Mouse (Mus musculus) megakaryocyte-erythroid progenitor cell, adult 5 weeks (primary cell): ENCODE data around the gene Ranbp2. TPM values are rescaled to one million over a fixed set of nuclear protein-coding genes. Genes with fewer than 3 reads are reported as not detected.

ENCODE experiments used
- polyA plus RNA-seq: library from polyadenylated mRNA; stranded (reverse); fragments of >175 nt; gene quantifications from 2 replicates; pipeline ENCODE4 v1.2.3, GENCODE M21; 2012

Gene Ranbp2
- polyA plus RNA-seq, result 4.8 and 7.3 TPM in 2 replicates

DNA sequence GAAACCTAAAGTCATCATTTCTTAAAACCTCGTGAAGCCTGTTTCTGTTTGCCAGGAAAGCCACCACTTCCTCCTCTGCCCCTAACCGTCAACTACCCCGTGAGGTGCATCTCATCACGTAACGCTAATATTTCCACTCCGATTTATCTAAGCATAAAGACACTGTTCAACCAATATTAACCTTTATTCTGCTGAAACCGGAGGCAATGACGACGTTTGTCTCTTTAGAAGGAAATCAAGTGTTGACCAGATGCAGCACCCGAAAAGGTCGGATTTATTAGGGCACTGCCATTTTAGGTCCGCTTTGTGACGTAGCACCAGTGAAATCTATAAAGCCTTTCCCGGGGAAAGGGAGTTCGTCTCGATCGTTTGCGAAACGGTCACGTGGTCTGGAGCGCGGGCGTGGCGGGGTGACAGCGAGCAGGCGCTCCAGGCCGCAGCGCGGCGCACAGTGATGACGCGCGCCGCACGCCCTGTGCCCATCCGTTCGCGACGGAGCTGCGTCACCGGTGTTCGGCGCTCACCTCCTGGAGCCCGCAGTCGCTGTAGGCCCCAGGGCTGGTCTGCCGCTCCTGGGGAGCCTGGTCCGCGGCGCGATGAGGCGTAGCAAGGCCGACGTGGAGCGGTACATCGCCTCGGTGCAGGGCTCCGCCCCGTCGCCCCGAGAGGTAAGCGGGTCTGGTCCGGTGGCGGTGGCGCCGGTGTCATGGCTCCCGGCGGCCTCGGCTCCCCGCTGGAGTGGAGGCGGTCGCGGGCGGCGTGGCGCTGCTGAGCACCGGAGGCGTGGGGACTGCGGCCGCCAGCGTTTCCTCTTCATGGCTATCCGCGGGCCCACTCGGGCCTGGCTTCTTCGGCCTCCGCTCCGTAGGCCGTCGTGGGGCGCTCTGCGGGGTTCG lies at the start of gene Ranbp2:
Gene Ranbp2, plus strand, starts transcription at position 537 of the 896 bp plus-strand sequence.

DNA sequence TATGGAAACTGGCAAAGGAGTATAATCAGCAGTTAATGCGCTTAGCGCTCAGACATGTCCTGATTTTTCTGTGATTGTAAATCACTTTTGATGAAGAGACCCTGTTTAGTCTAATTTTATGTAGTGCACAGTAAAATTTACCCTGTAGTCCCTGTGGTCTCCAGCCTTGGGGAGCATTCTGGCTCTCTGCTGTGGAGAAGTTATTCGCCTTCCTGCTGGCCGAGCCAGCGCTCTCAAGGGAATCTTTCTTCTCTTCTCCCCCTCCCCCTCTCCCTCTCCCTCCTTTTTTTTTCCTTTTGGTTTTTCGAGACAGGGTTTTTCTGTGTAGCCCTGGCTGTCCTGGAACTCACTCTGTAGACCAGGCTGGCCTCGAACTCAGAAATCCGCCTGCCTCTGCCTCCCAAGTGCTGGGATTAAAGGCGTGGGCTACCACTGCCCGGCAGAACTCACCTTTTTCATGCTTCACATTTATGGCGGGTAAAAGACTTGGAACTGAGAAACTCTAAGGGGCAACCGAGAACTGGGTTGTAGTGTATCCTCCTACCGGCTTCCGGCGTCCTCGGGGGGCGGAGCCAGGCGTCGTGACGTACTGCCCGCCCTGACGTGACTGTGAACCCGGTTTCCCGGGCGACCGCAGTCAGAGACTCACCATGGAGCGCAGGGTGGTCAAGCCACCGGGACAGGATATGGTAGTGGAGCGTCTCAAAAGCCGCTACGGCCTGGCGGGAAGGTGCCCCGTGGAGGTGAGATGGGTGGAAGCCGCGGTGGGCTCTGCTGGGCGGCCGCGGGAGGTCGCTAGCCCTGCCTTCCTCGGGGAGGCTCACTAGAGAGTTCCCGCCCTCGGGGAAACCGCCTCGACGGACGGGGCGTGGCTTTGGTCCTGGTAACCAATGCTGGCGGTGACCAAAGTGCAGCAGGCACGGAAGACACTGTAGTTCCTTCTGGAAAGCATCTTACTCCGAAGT lies 50.9 kb downstream of the Ranbp2 start, which contains the start of gene Ccdc138:
Gene Ccdc138, plus strand, starts transcription at position 629 of the 965 bp plus-strand sequence.

Other genes starting within 250 kb of the Ranbp2 start
- not detected in 2 replicates for gene AW822073, start 222.0 kb upstream of the Ranbp2 start, polyA plus RNA-seq
- 0.03 TPM in 1 of 2 replicates, not detected in the other for gene Duxf3, start 214.2 kb upstream of the Ranbp2 start, polyA plus RNA-seq
- gene Gm4981, start 210.2 kb upstream of the Ranbp2 start, polyA plus RNA-seq, result not detected in 2 replicates
- 5.8 and 7.3 TPM in 2 replicates for gene Gcc2, start 191.4 kb upstream of the Ranbp2 start, polyA plus RNA-seq
- gene Lims1, start 123.5 kb upstream of the Ranbp2 start, polyA plus RNA-seq, result 2.6 and 2.7 TPM in 2 replicates
- gene Ccdc138, start 51.0 kb downstream of the Ranbp2 start, polyA plus RNA-seq, result 0.76 and 1.2 TPM in 2 replicates
- gene Edar, start 228.7 kb downstream of the Ranbp2 start, polyA plus RNA-seq, result 0.09 TPM in 1 of 2 replicates, not detected in the other